Mouse (Mus musculus) embryonic fibroblast, embryonic 13.5 days (primary cell): Measurements from ENCODE around the gene Cenpn. TPM values are rescaled to one million over a fixed set of nuclear protein-coding genes. Genes with fewer than 3 reads are reported as not detected.

Source experiments
- H3K27ac ChIP-seq: 2 replicates; pipeline ENCODE4 v1.5.1; 2012; ENCODE audit warnings: low read length, control low read depth, inconsistent platforms; ENCODE audit not compliant: insufficient read depth
- H3K4me1 ChIP-seq: 2 replicates; pipeline ENCODE4 v1.6.1; 2011; ENCODE audit warnings: low read length; ENCODE audit not compliant: control insufficient read depth, insufficient read depth
- H3K4me3 ChIP-seq: 2 replicates; pipeline ENCODE4 v1.5.1; 2011; ENCODE audit warnings: mild to moderate bottlenecking, control low read depth, low read length; ENCODE audit not compliant: insufficient read depth
- CTCF ChIP-seq: IDR thresholded peaks from 2 replicates; pipeline ENCODE4 v1.5.1; 2011; ENCODE audit warnings: mild to moderate bottlenecking, control low read depth, low read length, moderate library complexity, borderline replicate concordance; ENCODE audit not compliant: insufficient read depth
- POLR2A ChIP-seq: IDR thresholded peaks from 2 replicates; pipeline ENCODE4 v1.6.1; 2011; ENCODE audit warnings: low read depth, mild to moderate bottlenecking, control low read depth, low read length, moderate library complexity
- polyA plus RNA-seq: library from polyadenylated mRNA; stranded (reverse); fragments of >200 nt; gene quantifications from 2 replicates; pipeline ENCODE4 v1.2.4, GENCODE M21; 2011; ENCODE audit warnings: low read depth; ENCODE audit not compliant: missing spikeins, insufficient read length

Gene Cenpn
- polyA plus RNA-seq, 1 experiment: 22.7 TPM

- TF ChIP-seq POLR2A (no peak), CTCF (no peak)
- H3K4me3 ChIP-seq: no peak overlapping the region
- no peak overlapping the region for H3K27ac ChIP-seq
- H3K4me1 ChIP-seq: peaks cover 3% of the 10 kb centered on the region; the same call in 1 of the 2 replicates
These were observed 68.3 kb downstream of the Cenpn start for GRCm38 (mm10) chr8:116989842-116990241.

Other genes starting within 250 kb of the Cenpn start
- gene Cdyl2, start 188.7 kb upstream of the Cenpn start, polyA plus RNA-seq: 4.6 and 6.7 TPM in 2 replicates
- 14.4 and 23.8 TPM in 2 replicates for gene Cmc2, start 275 bp upstream of the Cenpn start, polyA plus RNA-seq
- 11.0 TPM in 2 replicates for gene Atmin, start 21.7 kb downstream of the Cenpn start, polyA plus RNA-seq
- gene 1700030J22Rik, start 57.2 kb downstream of the Cenpn start, polyA plus RNA-seq: 0.61 and 0.97 TPM in 2 replicates
- 67.7 and 74.7 TPM in 2 replicates for gene Gcsh, start 71.8 kb downstream of the Cenpn start, polyA plus RNA-seq
- not detected in 2 replicates for gene Pkd1l2, start 160.7 kb downstream of the Cenpn start, polyA plus RNA-seq
- gene Bco1, start 174.1 kb downstream of the Cenpn start, polyA plus RNA-seq: 0.22 TPM in 1 of 2 replicates, not detected in the other
- 11.6 and 12.0 TPM in 2 replicates for gene Gan, start 236.4 kb downstream of the Cenpn start, polyA plus RNA-seq